9 mouse cellular contexts compared by ENCODE assay signal in the genomic region with DNA sequence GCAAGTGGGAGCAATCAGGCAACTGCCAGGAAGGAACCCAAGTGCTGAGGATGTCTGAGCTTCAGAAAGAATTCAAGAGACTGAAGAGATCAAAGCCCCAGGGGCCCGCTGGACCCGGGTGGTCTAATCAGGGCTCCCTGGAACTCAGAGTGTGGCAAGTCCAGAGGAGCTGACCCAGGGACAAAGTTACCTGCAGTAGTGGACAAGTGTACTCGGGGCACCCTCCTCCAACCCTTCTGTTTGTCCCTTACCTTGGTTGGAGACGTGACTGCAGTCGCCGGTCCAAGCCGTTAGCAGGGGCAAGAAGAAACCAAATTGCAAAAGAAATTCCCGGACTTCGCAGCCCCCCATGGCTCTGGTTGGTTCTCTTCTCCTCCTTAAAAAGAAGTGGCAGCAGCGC. TPM values are rescaled to one million over a fixed set of nuclear protein-coding genes. Genes with fewer than 3 reads are reported as not detected.
A peak's percentile ranks its signal among the peaks of the same experiment; 100 is the strongest.
DNase-seq lines count a peak whose midpoint lies in the region; ATAC-seq and TF ChIP-seq lines count a peak whose summit lies in the region.
"Had no signal": no experiment of that assay in that cellular context is flagged by ENCODE, and none has a peak within 500 bp of the region (broad histone marks: within the 10 kb centered on the region; RNA-seq: fewer than 3 reads in every experiment).

No protein-coding gene starts in this region.

- 2% methylated on average over 10 of the region's 10 CpGs for WGBS in embryonic facial prominence, embryonic 10.5 days
- 2% methylated on average over 10 of the region's 10 CpGs for WGBS in hindbrain, postnatal 0 days
- 5% methylated on average over 10 of the region's 10 CpGs for WGBS in lung, postnatal 0 days

- H3K4me2 ChIP-seq in hindbrain, postnatal 0 days (ENCODE audit: low read depth, low read length): peak overlapping the region; percentile 92
- no peak overlapping the region for H3K4me2 ChIP-seq in lung, postnatal 0 days (replicated peaks; ENCODE audit: low read depth, low read length)

- H3K9ac ChIP-seq in hindbrain, postnatal 0 days (replicated peaks; ENCODE audit: low read length): peak overlapping the region; percentile 65
- H3K9ac ChIP-seq in lung, postnatal 0 days (replicated peaks; ENCODE audit: low read depth): no peak overlapping the region

- no peaks in the 10 kb centered on the region for H3K9me3 ChIP-seq in embryonic facial prominence, embryonic 10.5 days
- H3K9me3 ChIP-seq in hindbrain, postnatal 0 days (ENCODE audit: low read length): no peaks in the 10 kb centered on the region
- H3K9me3 ChIP-seq in lung, postnatal 0 days (ENCODE audit: low read length): no peaks in the 10 kb centered on the region

- no peak; the same call in 1 of the 2 replicates for ATAC-seq in hindbrain, postnatal 0 days
- no peak for ATAC-seq in lung, postnatal 0 days

- H3K4me1 ChIP-seq in embryonic facial prominence, embryonic 10.5 days: peaks cover 20% of the 10 kb centered on the region
- no peaks in the 10 kb centered on the region for H3K4me1 ChIP-seq in hindbrain, postnatal 0 days (ENCODE audit: insufficient read depth, low read length)
- no peaks in the 10 kb centered on the region for H3K4me1 ChIP-seq in lung, postnatal 0 days (ENCODE audit: insufficient read depth, low read depth, low read length)

- no peak for TF ChIP-seq CTCF in layer of hippocampus, adult 2 months (conservative IDR thresholded peaks at IDR 0.05)
- no peak for TF ChIP-seq CTCF in hindbrain, postnatal 0 days (IDR thresholded peaks at IDR 0.05; ENCODE audit: low read depth)
- no peak for TF ChIP-seq CTCF in lung, postnatal 0 days (IDR thresholded peaks at IDR 0.05)

- peak overlapping the region; percentile 95 for H3K27ac ChIP-seq in layer of hippocampus, adult 2 months
- no peak overlapping the region for H3K27ac ChIP-seq in embryonic facial prominence, embryonic 10.5 days (replicated peaks)
- peak overlapping the region; percentile 75; the same call in 1 of the 2 replicates for H3K27ac ChIP-seq in hindbrain, postnatal 0 days
- H3K27ac ChIP-seq in lung, postnatal 0 days (ENCODE audit: low read length): no peak overlapping the region

- TF ChIP-seq EP300 in lung, postnatal 0 days (IDR thresholded peaks at IDR 0.05): no peak

- H3K36me3 ChIP-seq in embryonic facial prominence, embryonic 10.5 days (replicated peaks): no peaks in the 10 kb centered on the region
- no peaks in the 10 kb centered on the region for H3K36me3 ChIP-seq in hindbrain, postnatal 0 days (ENCODE audit: insufficient read depth, low read length)
- no peaks in the 10 kb centered on the region for H3K36me3 ChIP-seq in lung, postnatal 0 days (ENCODE audit: insufficient read depth, low read length)

- peak in 1 of 2 experiments; percentile 22 for DNase-seq in layer of hippocampus, adult 2 months (ENCODE audit: low spot score in 2 of 2)
- DNase-seq in layer of hippocampus, postnatal 10 days (ENCODE audit: low spot score in 2 of 2): no peak
- DNase-seq in embryonic facial prominence, embryonic 10.5 days (ENCODE audit: low spot score): peak; percentile 30
- peak; percentile 32 for DNase-seq in hindbrain, postnatal 0 days (ENCODE audit: low spot score)
- DNase-seq in retina, embryonic 14.5 days (ENCODE audit: low spot score): peak; percentile 33
- no peak for DNase-seq in thymus, postnatal 25 days
- DNase-seq in lung, postnatal 0 days (ENCODE audit: low spot score): no peak
- no peak for DNase-seq in kidney, postnatal 25 days

- H3K27me3 ChIP-seq in embryonic facial prominence, embryonic 10.5 days (replicated peaks; ENCODE audit: low read depth, poor library complexity, severe bottlenecking): peaks cover 41% of the 10 kb centered on the region
- H3K27me3 ChIP-seq in hindbrain, postnatal 0 days (ENCODE audit: insufficient read depth, low read length): no peaks in the 10 kb centered on the region
- H3K27me3 ChIP-seq in lung, postnatal 0 days (replicated peaks; ENCODE audit: insufficient read depth, low read length): peaks cover 4% of the 10 kb centered on the region; the same call in 1 of the 2 replicates

- peak overlapping the region; percentile 75 for H3K4me3 ChIP-seq in layer of hippocampus, adult 2 months
- peak overlapping the region; percentile 65 for H3K4me3 ChIP-seq in embryonic facial prominence, embryonic 10.5 days
- H3K4me3 ChIP-seq in hindbrain, postnatal 0 days (ENCODE audit: low read length): peak overlapping the region; percentile 70
- H3K4me3 ChIP-seq in lung, postnatal 0 days (ENCODE audit: low read depth, low read length): no peak overlapping the region

RNA-seq across cellular contexts. Expression of gene Epha6, which starts 0.7 kb away (rescaled TPM):
- 100 to 1,000 TPM; 205 to 218 TPM for total RNA-seq in layer of hippocampus, adult 2 months (2021)
- 100 to 1,000 TPM; 178 to 188 TPM for total RNA-seq in layer of hippocampus, postnatal 10 days (2021)
- 0.31 and 0.57 TPM in 2 replicates for polyA plus RNA-seq in embryonic facial prominence, embryonic 10.5 days (2016; fragmentation: Nextera tagmentation; extraction: Ambion mirVana)
- total RNA-seq in hindbrain, postnatal 0 days (2014; rRNA removed): 20.6 and 22.3 TPM in 2 replicates
- polyA plus RNA-seq in hindbrain, postnatal 0 days (2015; fragmentation: Nextera tagmentation; extraction: Ambion mirVana): 6.6 and 7.2 TPM in 2 replicates
- not detected in 2 replicates for polyA plus RNA-seq in lung, postnatal 0 days (2015; fragmentation: Nextera tagmentation; extraction: Ambion mirVana)
- polyA plus RNA-seq: gonadal fat pad, adult 2 months had no signal

Comparison
In these comparisons a context has a peak if more than half of its experiments do, and no peak if none do; other contexts are left out.
1. DNase-seq: peak in embryonic facial prominence, embryonic 10.5 days (single experiment), hindbrain, postnatal 0 days (single experiment) and retina, embryonic 14.5 days (single experiment); none in layer of hippocampus, postnatal 10 days (0 of 2), thymus, postnatal 25 days (single experiment), lung, postnatal 0 days (single experiment) and kidney, postnatal 25 days (0 of 2).
2. H3K27ac ChIP-seq: peak in layer of hippocampus, adult 2 months (single experiment) and hindbrain, postnatal 0 days (single experiment); none in embryonic facial prominence, embryonic 10.5 days (single experiment) and lung, postnatal 0 days (single experiment).